Mouse (Mus musculus) testis, adult 2 months (tissue): Measurements from ENCODE around the gene Nostrin.

Experiments
- CTCF ChIP-seq: fragments of 200-500 bp; IDR thresholded peaks from 2 replicates; pipeline ENCODE4 v1.5.1; 2012; ENCODE audit warnings: low read depth, mild to moderate bottlenecking, inconsistent platforms, low read length, moderate library complexity; ENCODE audit not compliant: control insufficient read depth, insufficient read depth, insufficient replicate concordance
- POLR2A ChIP-seq: fragments of 200-500 bp; IDR thresholded peaks from 2 replicates; pipeline ENCODE4 v1.6.1; 2012; ENCODE audit warnings: low read depth, mild to moderate bottlenecking, inconsistent platforms, low read length, moderate library complexity; ENCODE audit not compliant: control insufficient read depth

- TF ChIP-seq CTCF (no peak), POLR2A (no peak)
These were observed 93.0 kb downstream of the Nostrin start for GRCm38 (mm10) chr2:69228635-69229034.
